Mouse (Mus musculus) kidney, postnatal 4 days (tissue): ENCODE data around the gene 1700017B05Rik.
A peak's percentile ranks its signal among the peaks of the same experiment; 100 is the strongest.
"Not testable (repeated sequence)": the region's sequence is repeated elsewhere in the genome, so short reads cannot be mapped to it uniquely, and the experiment has no call there.

ENCODE experiments used
- DNase-seq, 2 experiments: peaks; one replicate each; pipeline ENCODE4 v3.0.0; 2021; ENCODE audit warnings: mixed read lengths in 2 of 2

Gene 1700017B05Rik

GRCm38 (mm10) chr9:57212448-57213222, 49.8 kb downstream of the 1700017B05Rik start:
- no peak for DNase-seq

- DNase-seq, result peak; percentile 71 to 72
These were observed 53.1 kb downstream of the 1700017B05Rik start for GRCm38 (mm10) chr9:57209316-57209715.

GRCm38 (mm10) chr9:57206896-57207295, 55.5 kb downstream of the 1700017B05Rik start:
- no peak for DNase-seq

- DNase-seq, result not testable (repeated sequence)
These were observed 58.8 kb downstream of the 1700017B05Rik start for GRCm38 (mm10) chr9:57203571-57203970.
